Mouse (Mus musculus) heart, embryonic 11.5 days (tissue): ENCODE measurements at regions not wholly inside any gene's neighbourhood (a gene's known extent, or its start where the extent isn't known, plus 50 kb on each side); places are given as distances from the start of the nearest gene placed in this dataset.
"Not testable (repeated sequence)": the region's sequence is repeated elsewhere in the genome, so short reads cannot be mapped to it uniquely, and the experiment has no call there.

Experiments used
- ATAC-seq: fragments of 200-750 bp; cut with Nextera tagmentation; replicated peaks from 2 replicates; pipeline ENCODE4 v1.8.0; 2017; ENCODE audit warnings: moderate library complexity; ENCODE audit not compliant: insufficient number of reproducible peaks, low FRiP score, low TSS enrichment
- H3K27ac ChIP-seq: fragments of 300-500 bp; sonication (generic); 2 replicates; pipeline ENCODE4 v1.5.1; 2014; ENCODE audit warnings: mild to moderate bottlenecking, low read depth, low read length
- H3K27me3 ChIP-seq: fragments of 300-500 bp; sonication (generic); 2 replicates; pipeline ENCODE4 v1.6.1; 2014; ENCODE audit warnings: mild to moderate bottlenecking, low read length, mixed read lengths; ENCODE audit not compliant: control insufficient read depth, insufficient read depth
- H3K36me3 ChIP-seq: fragments of 300-500 bp; sonication (generic); 2 replicates; pipeline ENCODE4 v1.6.1; 2014; ENCODE audit warnings: mild to moderate bottlenecking, low read length, moderate library complexity, mixed read lengths; ENCODE audit not compliant: control insufficient read depth, insufficient read depth
- H3K4me1 ChIP-seq: fragments of 300-500 bp; sonication (generic); 2 replicates; pipeline ENCODE4 v1.6.1; 2014; ENCODE audit warnings: low read length; ENCODE audit not compliant: control insufficient read depth, insufficient read depth
- H3K4me2 ChIP-seq: fragments of 300-500 bp; sonication (generic); 2 replicates; pipeline ENCODE4 v1.6.1; 2014; ENCODE audit warnings: mild to moderate bottlenecking, moderate library complexity
- H3K4me3 ChIP-seq: fragments of 300-500 bp; sonication (generic); 2 replicates; pipeline ENCODE4 v1.5.1; 2014; ENCODE audit warnings: low read depth, low read length
- H3K9ac ChIP-seq: fragments of 300-500 bp; sonication (generic); 2 replicates; pipeline ENCODE4 v1.6.1; 2014; ENCODE audit warnings: mild to moderate bottlenecking, low read depth, low read length, moderate library complexity
- H3K9me3 ChIP-seq: fragments of 300-500 bp; sonication (generic); replicated peaks from 2 replicates; pipeline ENCODE4 v1.6.1; 2016; ENCODE audit warnings: low read length; ENCODE audit not compliant: control insufficient read depth
- WGBS: fragments of 180-500 bp; shearing (Covaris S2); extraction: QIAGEN DNeasy Blood & Tissue Kit; methylation state at CpG from one replicate; pipeline ENCODE4 v1.1.7; 2014; ENCODE audit not compliant: insufficient replicate concordance; 5-methylcytosine and 5-hydroxymethylcytosine counted together

DNA sequence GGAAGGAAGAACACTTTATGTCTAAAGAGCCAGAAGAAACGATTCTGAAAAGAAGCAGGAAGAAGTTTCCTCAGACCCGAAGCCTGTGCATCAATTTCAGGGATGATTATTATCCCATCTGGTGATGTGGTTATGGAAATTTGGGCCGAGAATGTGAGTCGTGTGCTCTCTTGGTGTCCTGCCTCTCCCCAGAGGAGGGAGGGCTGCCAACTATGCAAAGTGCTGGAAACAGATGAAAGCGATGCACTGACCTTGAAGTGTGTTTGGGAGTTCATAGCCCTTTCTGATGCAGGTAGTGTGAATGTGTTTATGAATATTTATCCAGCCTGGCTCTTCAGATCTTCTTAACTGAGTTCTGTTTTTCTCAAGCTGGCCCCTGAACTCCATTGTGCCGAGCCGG is 59.8 kb upstream of the Emcn start:
- H3K4me2 ChIP-seq: no peak overlapping the region
- no peaks in the 10 kb centered on the region for H3K27me3 ChIP-seq
- no peak overlapping the region for H3K4me3 ChIP-seq
- H3K9ac ChIP-seq: no peak overlapping the region
- no peak for ATAC-seq
- H3K27ac ChIP-seq: no peak overlapping the region
- WGBS: 82% methylated on average over 7 of the region's 7 CpGs
- H3K36me3 ChIP-seq: no peaks in the 10 kb centered on the region
- no peaks in the 10 kb centered on the region for H3K9me3 ChIP-seq
- H3K4me1 ChIP-seq: no peaks in the 10 kb centered on the region

DNA sequence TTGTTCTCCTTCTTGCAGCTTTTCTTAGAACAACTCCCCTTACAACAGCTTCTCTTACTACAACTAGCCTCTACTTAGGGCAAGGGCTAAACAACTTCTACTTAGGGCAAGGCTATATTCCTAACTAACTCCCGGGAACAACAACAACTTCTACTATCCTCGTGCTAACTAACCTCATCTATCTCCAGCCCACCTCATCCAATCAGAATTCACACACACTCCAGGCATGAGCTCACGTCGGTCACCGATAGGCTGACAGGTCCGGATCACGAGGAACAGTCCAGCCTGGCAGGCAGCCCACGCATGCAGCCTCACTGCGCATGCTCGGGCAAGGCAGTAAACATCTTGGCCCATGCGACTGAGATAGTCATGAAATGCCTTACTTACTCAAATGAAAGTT is 53.3 kb upstream of the Emcn start:
- WGBS: 85% methylated on average over 11 of the region's 11 CpGs
- H3K27me3 ChIP-seq, H3K4me1 ChIP-seq, H3K4me2 ChIP-seq, H3K9me3 ChIP-seq, H3K36me3 ChIP-seq, ATAC-seq, H3K9ac ChIP-seq, H3K27ac ChIP-seq, H3K4me3 ChIP-seq: not testable (repeated sequence)

- Histone ChIP-seq H3K4me2 (no peak overlapping the region), H3K4me1 (peaks cover 2% of the 10 kb centered on the region; the same call in 1 of the 2 replicates), H3K27me3 (no peaks in the 10 kb centered on the region), H3K9me3 (no peaks in the 10 kb centered on the region), H3K9ac (no peak overlapping the region), H3K27ac (no peak overlapping the region), H3K36me3 (no peaks in the 10 kb centered on the region), H3K4me3 (no peak overlapping the region)
- 81% methylated on average over 7 of the region's 7 CpGs for WGBS
- no peak for ATAC-seq
These were observed 52.4 kb upstream of the Emcn start for GRCm38 (mm10) chr3:137288301-137288942.

DNA sequence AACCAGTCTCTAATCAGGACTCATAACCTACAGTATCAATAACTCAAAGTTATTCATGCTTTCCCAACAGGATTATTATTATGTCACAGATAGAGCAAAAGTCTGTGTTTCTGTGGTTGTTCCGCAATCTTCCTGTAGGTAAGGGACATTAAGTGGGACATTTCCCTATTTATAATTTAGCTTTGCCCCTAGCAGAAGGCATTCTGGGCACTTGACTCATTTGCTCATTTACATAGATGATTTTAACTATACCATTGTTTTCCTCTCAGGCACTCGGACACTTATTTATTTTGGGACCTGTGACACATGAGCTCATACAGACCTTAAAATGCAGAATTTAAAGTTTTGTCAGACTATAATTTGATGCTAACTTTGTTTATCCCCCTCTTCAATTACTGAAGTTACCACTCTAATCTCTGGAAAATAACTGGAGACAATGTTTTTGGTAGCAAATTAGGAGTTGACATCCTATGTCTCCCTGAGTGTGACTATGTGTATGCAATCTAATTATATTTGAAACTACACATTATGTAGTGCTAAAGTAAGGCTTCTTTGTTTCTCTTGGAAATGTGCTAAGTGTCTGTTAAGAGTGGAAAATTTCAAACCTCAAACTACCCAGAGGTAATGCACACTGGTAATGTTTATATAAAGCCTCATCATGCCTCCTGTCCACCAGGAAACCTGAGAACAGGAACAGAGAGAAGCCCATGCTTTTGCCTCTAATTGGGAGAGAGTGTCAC is 51.8 kb upstream of the Emcn start:
- no peaks in the 10 kb centered on the region for H3K9me3 ChIP-seq
- no peak overlapping the region for H3K9ac ChIP-seq
- H3K27me3 ChIP-seq: no peaks in the 10 kb centered on the region
- no peak overlapping the region for H3K4me3 ChIP-seq
- H3K36me3 ChIP-seq: no peaks in the 10 kb centered on the region
- 85% methylated on average over 2 of the region's 2 CpGs for WGBS
- ATAC-seq: no peak
- no peak overlapping the region for H3K4me2 ChIP-seq
- H3K27ac ChIP-seq: no peak overlapping the region
- peaks cover 2% of the 10 kb centered on the region; the same call in 1 of the 2 replicates for H3K4me1 ChIP-seq

DNA sequence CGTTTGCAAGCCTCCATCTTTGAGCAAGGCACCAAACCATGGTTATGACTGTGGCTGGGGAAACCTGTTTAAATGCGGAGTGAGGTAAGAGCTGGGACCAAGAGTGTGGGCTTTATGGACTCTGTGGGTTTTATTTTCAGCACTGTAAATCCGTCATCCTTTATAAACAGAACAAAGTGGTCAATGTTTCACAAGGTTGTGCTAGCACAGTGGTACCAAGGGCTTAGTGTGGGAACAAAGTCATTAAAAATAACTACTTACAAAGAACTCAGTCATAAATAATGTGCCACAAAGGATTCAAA is 51.2 kb upstream of the Emcn start:
- Histone ChIP-seq H3K4me3 (no peak overlapping the region), H3K27ac (no peak overlapping the region), H3K4me2 (no peak overlapping the region), H3K36me3 (no peaks in the 10 kb centered on the region), H3K9ac (no peak overlapping the region), H3K27me3 (no peaks in the 10 kb centered on the region), H3K4me1 (peaks cover 2% of the 10 kb centered on the region; the same call in 1 of the 2 replicates), H3K9me3 (no peaks in the 10 kb centered on the region)
- no peak for ATAC-seq
- WGBS: 77% methylated on average over 3 of the region's 3 CpGs
